Mouse (Mus musculus) cerebellum, adult 2 months (tissue): Measurements from ENCODE around the gene Jade1. TPM values are rescaled to one million over a fixed set of nuclear protein-coding genes. Genes with fewer than 3 reads are reported as not detected.
A peak's percentile ranks its signal among the peaks of the same experiment; 100 is the strongest.

ENCODE experiments used
- DNase-seq, 2 experiments: peaks; one replicate each; pipeline ENCODE4 v3.0.0; 2021
- H3K27ac ChIP-seq: fragments of 200-500 bp; 2 replicates; pipeline ENCODE4 v1.5.1; 2012; ENCODE audit warnings: low read length, control low read depth, inconsistent platforms; ENCODE audit not compliant: insufficient read depth
- H3K27me3 ChIP-seq: fragments of 200-500 bp; 2 replicates; pipeline ENCODE4 v1.6.1; 2012; ENCODE audit warnings: inconsistent platforms, mild to moderate bottlenecking, low read length, moderate library complexity; ENCODE audit not compliant: control insufficient read depth, insufficient read depth
- H3K4me1 ChIP-seq: fragments of 200-500 bp; 2 replicates; pipeline ENCODE4 v1.6.1; 2011; ENCODE audit warnings: low read length; ENCODE audit not compliant: control insufficient read depth, insufficient read depth
- H3K4me3 ChIP-seq: fragments of 200-500 bp; replicated peaks from 2 replicates; pipeline ENCODE3; 2011; ENCODE audit warnings: mild to moderate bottlenecking, low read depth, low read length, control low read depth; ENCODE audit not compliant: insufficient read depth
- CTCF ChIP-seq: fragments of 200-500 bp; IDR thresholded peaks from 2 replicates; pipeline ENCODE4 v1.5.1; 2011; ENCODE audit warnings: low read depth, mild to moderate bottlenecking, control low read depth, low read length, moderate library complexity, borderline replicate concordance; ENCODE audit not compliant: insufficient read depth
- POLR2A ChIP-seq: fragments of 200-500 bp; IDR thresholded peaks from 2 replicates; pipeline ENCODE4 v1.6.1; 2011; ENCODE audit warnings: low read length, control low read depth, borderline replicate concordance; ENCODE audit not compliant: insufficient read depth
- WGBS: fragments of 180-500 bp; shearing (Covaris S2); methylation state at CpG from one replicate; pipeline ENCODE4 v1.1.7; 2018; 5-methylcytosine and 5-hydroxymethylcytosine counted together
- polyA plus RNA-seq: library from polyadenylated mRNA; depleted of rRNA; stranded (reverse); fragments of >200 nt; gene quantifications from 2 replicates; pipeline ENCODE4 v1.2.3, GENCODE M21; 2012

Jade1 gene
- polyA plus RNA-seq, 1 experiment: 31.8 TPM

GRCm38 (mm10) chr3:41604629-41605321 lies 49.2 kb downstream of the Jade1 start:
- no peak for TF ChIP-seq CTCF
- no peak for TF ChIP-seq POLR2A
- H3K4me1 ChIP-seq: peaks cover 5% of the 10 kb centered on the region; the same call in 1 of the 2 replicates
- no peak for DNase-seq
- no peak overlapping the region for H3K27ac ChIP-seq
- no peaks in the 10 kb centered on the region for H3K27me3 ChIP-seq
- 93% methylated on average over 12 of the region's 12 CpGs for WGBS
- H3K4me3 ChIP-seq: no peak overlapping the region

DNA sequence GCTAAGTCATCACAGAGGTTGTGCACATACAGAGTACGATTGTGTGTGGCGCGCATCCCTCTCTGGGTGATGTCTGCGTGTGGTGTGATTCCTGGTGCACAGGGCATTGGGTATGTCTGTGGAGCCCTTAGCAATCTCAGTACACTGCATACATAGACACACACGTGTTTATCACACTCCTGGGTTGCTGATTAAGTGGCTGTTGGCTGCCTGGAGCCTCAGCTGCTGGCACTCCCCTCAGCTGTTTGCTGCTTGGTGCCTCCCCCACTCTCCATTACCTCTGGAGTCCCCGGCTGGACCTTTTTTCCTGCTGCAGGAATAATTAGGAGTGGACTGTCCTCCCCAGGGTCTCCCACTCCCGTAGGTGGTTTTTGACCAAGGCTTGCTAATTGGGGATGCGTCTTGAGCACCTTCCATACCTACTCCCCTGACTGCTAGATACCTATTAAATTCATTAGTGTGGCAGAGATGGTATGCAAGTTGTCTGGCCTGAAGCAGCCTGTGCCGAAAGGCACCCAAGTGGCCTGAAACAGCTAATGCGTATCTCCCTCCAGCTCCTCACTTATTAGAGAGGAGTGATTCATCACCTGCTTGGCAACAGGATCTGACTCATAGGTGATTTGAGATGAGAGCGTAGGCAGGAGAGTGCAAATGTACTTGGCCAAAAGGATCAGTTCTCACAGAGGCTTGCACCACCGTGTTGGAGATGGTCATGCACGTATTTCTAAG lies 50.2 kb downstream of the Jade1 start:
- TF ChIP-seq CTCF: no peak
- no peak for TF ChIP-seq POLR2A
- no peak overlapping the region for H3K4me3 ChIP-seq

GRCm38 (mm10) chr3:41606330-41606664 lies 50.8 kb downstream of the Jade1 start:
- 88% methylated on average over 4 of the region's 4 CpGs for WGBS
- no peaks in the 10 kb centered on the region for H3K27me3 ChIP-seq
- no peaks in the 10 kb centered on the region for H3K4me1 ChIP-seq
- H3K4me3 ChIP-seq: no peak overlapping the region
- no peak overlapping the region for H3K27ac ChIP-seq
- no peak for DNase-seq
- TF ChIP-seq CTCF (0 out of 2 replicates have a peak, but pooled peaks have one; percentile 27), POLR2A (no peak)

More for the DNA sequence above, 50.2 kb downstream of the Jade1 start:
- Histone ChIP-seq H3K27me3 (no peaks in the 10 kb centered on the region), H3K27ac (no peak overlapping the region), H3K4me1 (no peaks in the 10 kb centered on the region)
- DNase-seq: peak in 1 of 2 experiments; percentile 49
- WGBS: 77% methylated on average over 13 of the region's 13 CpGs

DNA sequence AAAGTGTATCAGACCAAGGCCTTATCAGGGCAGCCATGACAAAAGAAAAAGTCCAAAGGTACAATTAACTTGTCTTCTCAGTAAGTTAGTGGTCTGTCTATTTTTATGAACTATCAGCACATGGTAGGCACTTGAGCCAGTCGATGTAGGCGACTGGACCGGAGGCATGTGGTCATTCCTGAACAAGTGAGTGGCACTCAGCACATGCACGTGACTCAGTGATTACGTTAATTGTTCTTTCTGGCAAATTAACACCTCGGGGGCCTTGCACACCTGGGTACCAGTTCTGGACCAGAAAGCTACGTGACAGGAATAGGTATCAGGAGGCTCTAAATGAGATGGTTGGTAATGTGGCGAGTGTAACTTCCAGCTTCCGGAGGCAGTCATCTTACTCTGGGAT lies 51.5 kb downstream of the Jade1 start:
- DNase-seq: no peak
- H3K27me3 ChIP-seq: no peaks in the 10 kb centered on the region
- TF ChIP-seq CTCF: no peak
- no peak for TF ChIP-seq POLR2A
- no peak overlapping the region for H3K27ac ChIP-seq
- no peak overlapping the region for H3K4me3 ChIP-seq
- WGBS: 88% methylated on average over 9 of the region's 9 CpGs
- H3K4me1 ChIP-seq: no peaks in the 10 kb centered on the region

GRCm38 (mm10) chr3:41607467-41607866 lies 51.9 kb downstream of the Jade1 start:
- Histone ChIP-seq H3K4me3 (no peak overlapping the region), H3K27me3 (no peaks in the 10 kb centered on the region), H3K27ac (no peak overlapping the region), H3K4me1 (no peaks in the 10 kb centered on the region)
- WGBS: 83% methylated on average over 8 of the region's 8 CpGs
- TF ChIP-seq POLR2A (no peak), CTCF (no peak)
- DNase-seq: no peak

GRCm38 (mm10) chr3:41609071-41609470 lies 53.5 kb downstream of the Jade1 start:
- Histone ChIP-seq H3K27me3 (no peaks in the 10 kb centered on the region), H3K4me3 (no peak overlapping the region), H3K27ac (no peak overlapping the region), H3K4me1 (peaks cover 5% of the 10 kb centered on the region)
- TF ChIP-seq POLR2A (no peak), CTCF (no peak)
- WGBS: 95% methylated on average over 5 of the region's 5 CpGs
- DNase-seq: no peak

- TF ChIP-seq POLR2A (no peak), CTCF (0 out of 2 replicates have a peak, but pooled peaks have one; percentile 17)
- H3K4me1 ChIP-seq: peaks cover 7% of the 10 kb centered on the region
- DNase-seq: no peak
- no peak overlapping the region for H3K4me3 ChIP-seq
- WGBS: 98% methylated on average over 3 of the region's 3 CpGs
- no peak overlapping the region for H3K27ac ChIP-seq
- no peaks in the 10 kb centered on the region for H3K27me3 ChIP-seq
These were observed 56.7 kb downstream of the Jade1 start for GRCm38 (mm10) chr3:41612211-41612610.

- peak; percentile 56 to 77 for DNase-seq
- Histone ChIP-seq H3K4me1 (peaks cover 7% of the 10 kb centered on the region), H3K27me3 (no peaks in the 10 kb centered on the region), H3K4me3 (no peak overlapping the region), H3K27ac (no peak overlapping the region)
- TF ChIP-seq CTCF (no peak), POLR2A (no peak)
- WGBS: 20% methylated on average over 9 of the region's 9 CpGs
These were observed 58.2 kb downstream of the Jade1 start for GRCm38 (mm10) chr3:41613706-41614105.
